Mouse (Mus musculus) heart, embryonic 16.5 days (tissue): ENCODE data around the gene Ttc9c. TPM values are rescaled to one million over a fixed set of nuclear protein-coding genes. Genes with fewer than 3 reads are reported as not detected.
A peak's percentile ranks its signal among the peaks of the same experiment; 100 is the strongest.

Experiments
- ATAC-seq: fragments of 200-750 bp; cut with Nextera tagmentation; replicated peaks from 2 replicates; pipeline ENCODE4 v1.8.0; 2017; ENCODE audit warnings: moderate number of reproducible peaks; ENCODE audit not compliant: insufficient read depth, low FRiP score; ENCODE audit errors: extremely low read depth
- H3K27ac ChIP-seq: fragments of 300-500 bp; sonication (generic); 2 replicates; pipeline ENCODE4 v1.5.1; 2014; ENCODE audit warnings: mild to moderate bottlenecking, low read length, control low read depth, moderate library complexity
- H3K27me3 ChIP-seq: fragments of 300-500 bp; sonication (generic); 2 replicates; pipeline ENCODE4 v1.6.1; 2014; ENCODE audit warnings: low read length, mixed read lengths; ENCODE audit not compliant: control insufficient read depth, insufficient read depth
- H3K36me3 ChIP-seq: fragments of 300-500 bp; sonication (generic); 2 replicates; pipeline ENCODE4 v1.6.1; 2014; ENCODE audit not compliant: control insufficient read depth, insufficient read depth
- H3K4me1 ChIP-seq: fragments of 300-500 bp; sonication (generic); 2 replicates; pipeline ENCODE4 v1.6.1; 2014; ENCODE audit warnings: low read length, mixed read lengths; ENCODE audit not compliant: control insufficient read depth, insufficient read depth
- H3K4me2 ChIP-seq: fragments of 300-500 bp; sonication (generic); 2 replicates; pipeline ENCODE4 v1.6.1; 2014; ENCODE audit warnings: low read depth, mild to moderate bottlenecking, control low read depth, low read length
- H3K4me3 ChIP-seq: fragments of 300-500 bp; sonication (generic); 2 replicates; pipeline ENCODE4 v1.5.1; 2014; ENCODE audit warnings: mild to moderate bottlenecking, control low read depth, low read length
- H3K9ac ChIP-seq: fragments of 300-500 bp; sonication (generic); 2 replicates; pipeline ENCODE4 v1.6.1; 2014; ENCODE audit warnings: low read length, control low read depth
- H3K9me3 ChIP-seq: fragments of 300-500 bp; sonication (generic); replicated peaks from 2 replicates; pipeline ENCODE4 v1.6.1; 2016; ENCODE audit warnings: low read length; ENCODE audit not compliant: control insufficient read depth
- WGBS: fragments of 180-500 bp; shearing (Covaris S2); extraction: QIAGEN DNeasy Blood & Tissue Kit; methylation state at CpG from one replicate; pipeline ENCODE4 v1.1.7; 2014; 5-methylcytosine and 5-hydroxymethylcytosine counted together
- polyA plus RNA-seq: library from polyadenylated mRNA; unstranded; fragments of >200 nt; fragmentation: Nextera tagmentation; extraction: Ambion mirVana; gene quantifications from 2 replicates; pipeline ENCODE4 v1.2.1, GENCODE M21; 2015

Gene Ttc9c
- 35.5 and 37.7 TPM in 2 replicates for polyA plus RNA-seq

DNA sequence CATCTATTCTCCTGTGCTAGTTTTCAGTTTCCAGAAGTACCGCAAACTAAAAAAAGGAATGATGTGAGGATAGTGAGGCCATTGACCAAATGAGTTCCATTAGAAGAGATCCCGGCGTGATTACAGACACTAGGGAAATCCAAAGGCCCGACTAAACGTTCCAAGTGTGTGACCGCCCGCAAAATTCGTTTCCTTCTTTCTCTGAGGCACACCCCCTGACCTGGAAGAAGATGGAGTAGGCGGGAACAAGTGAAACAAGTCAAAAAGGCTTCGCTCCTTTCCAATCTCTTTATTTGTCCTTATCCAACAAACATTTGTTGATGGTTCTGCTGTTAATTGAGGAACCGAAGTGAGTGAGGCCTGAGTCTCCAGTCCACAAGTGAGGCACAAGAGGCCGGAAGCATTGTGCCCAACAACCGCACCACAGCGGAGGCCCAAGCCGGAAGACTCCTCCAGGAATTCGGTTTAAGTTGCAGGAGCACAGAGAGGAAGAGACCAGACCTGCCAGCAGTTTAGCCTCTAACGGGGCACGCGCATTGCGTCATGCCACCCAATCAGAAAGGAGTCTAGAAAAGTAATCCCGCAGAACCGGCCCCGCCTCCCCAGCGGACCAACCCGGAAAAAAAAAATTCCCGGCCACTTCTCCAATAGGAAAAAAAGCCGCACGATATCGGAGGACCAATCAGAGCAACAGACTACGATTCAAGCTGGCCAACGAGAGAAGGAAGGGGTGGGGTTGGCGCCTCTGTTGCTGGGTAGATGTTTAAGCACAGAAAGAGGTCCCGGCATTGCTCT is at the start of gene Ttc9c:
TSS of gene Ttc9c (minus strand) at position 533 of the 795 bp plus-strand sequence.
- peak within 1 kb of the TSS; percentile 88 for H3K4me2 ChIP-seq
- H3K27ac ChIP-seq: peak within 1 kb of the TSS; percentile 100
- H3K9ac ChIP-seq: peak within 1 kb of the TSS; percentile 98
- H3K9me3 ChIP-seq: no peaks in the 10 kb centered on the region
- peaks cover 29% of the 10 kb centered on the region for H3K4me1 ChIP-seq
- no peaks in the 10 kb centered on the region for H3K27me3 ChIP-seq
- H3K36me3 ChIP-seq: peaks cover 24% of the 10 kb centered on the region
- peak; percentile 89 for ATAC-seq
- WGBS: under 1% methylated on average over 33 of the region's 33 CpGs
- H3K4me3 ChIP-seq: peak within 1 kb of the TSS; percentile 100

DNA sequence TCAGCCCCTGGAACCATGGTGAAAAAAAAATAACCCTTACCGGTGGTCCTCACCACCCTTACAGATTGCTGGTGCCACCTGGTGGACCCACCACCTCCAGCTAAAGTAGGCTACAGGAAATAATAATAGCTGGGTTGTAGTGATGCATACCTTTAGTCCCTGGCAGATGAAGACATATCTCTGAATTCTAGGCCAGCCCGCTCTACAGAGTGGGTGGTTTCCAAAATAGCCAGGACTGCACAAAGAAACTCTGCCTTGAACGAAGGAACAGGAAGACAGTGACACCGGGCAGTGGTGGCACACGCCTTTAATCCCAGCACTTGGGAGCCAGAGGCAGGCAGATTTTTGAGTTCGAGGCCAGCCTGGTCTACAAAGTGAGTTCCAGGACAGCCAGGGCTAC is 45.1 kb upstream of the Ttc9c start:
- Histone ChIP-seq H3K4me3 (no peak overlapping the region), H3K27ac (no peak overlapping the region), H3K4me1 (no peaks in the 10 kb centered on the region), H3K4me2 (no peak overlapping the region), H3K9me3 (no peaks in the 10 kb centered on the region), H3K36me3 (no peaks in the 10 kb centered on the region), H3K27me3 (no peaks in the 10 kb centered on the region), H3K9ac (no peak overlapping the region)
- no peak for ATAC-seq
- WGBS: 73% methylated on average over 6 of the region's 6 CpGs

GRCm38 (mm10) chr19:8859018-8859417 is 39.9 kb upstream of the Ttc9c start:
- no peaks in the 10 kb centered on the region for H3K9me3 ChIP-seq
- H3K9ac ChIP-seq: no peak overlapping the region
- WGBS: 11% methylated on average over 1 of the region's 1 CpGs
- no peaks in the 10 kb centered on the region for H3K4me1 ChIP-seq
- H3K27ac ChIP-seq: no peak overlapping the region
- H3K4me3 ChIP-seq: no peak overlapping the region
- ATAC-seq: no peak; the same call in 1 of the 2 replicates
- H3K36me3 ChIP-seq: no peaks in the 10 kb centered on the region
- H3K27me3 ChIP-seq: no peaks in the 10 kb centered on the region
- H3K4me2 ChIP-seq: no peak overlapping the region

DNA sequence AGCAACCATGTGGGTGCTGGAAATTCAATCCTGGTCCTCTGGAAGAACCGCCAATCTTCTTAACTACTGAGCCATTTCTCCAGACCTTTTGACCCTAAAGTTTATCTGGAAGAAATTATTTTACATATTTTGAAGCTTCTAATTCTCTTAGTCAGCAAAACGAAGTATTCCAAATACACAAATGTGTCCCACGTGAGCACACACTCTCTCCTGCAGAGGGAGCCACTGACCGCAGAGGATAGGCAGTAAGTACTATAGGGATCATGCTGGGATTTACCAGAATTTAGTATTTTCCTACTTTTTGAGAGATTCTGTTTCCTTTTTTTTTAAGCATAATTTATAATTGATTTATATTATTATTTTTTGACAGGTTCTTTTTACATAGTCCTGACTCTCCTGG is 38.6 kb upstream of the Ttc9c start:
- no peak for ATAC-seq

GRCm38 (mm10) chr19:8853117-8853516 is 34.0 kb upstream of the Ttc9c start:
- Histone ChIP-seq H3K36me3 (peaks cover 4% of the 10 kb centered on the region; the same call in 1 of the 2 replicates), H3K4me3 (no peak overlapping the region), H3K9me3 (no peaks in the 10 kb centered on the region), H3K9ac (no peak overlapping the region), H3K27ac (no peak overlapping the region), H3K4me1 (peaks cover 11% of the 10 kb centered on the region), H3K4me2 (no peak overlapping the region), H3K27me3 (no peaks in the 10 kb centered on the region)
- ATAC-seq: no peak
- 67% methylated on average over 3 of the region's 3 CpGs for WGBS

More for the DNA sequence above, 38.6 kb upstream of the Ttc9c start:
- no peak overlapping the region for H3K4me3 ChIP-seq
- H3K36me3 ChIP-seq: no peaks in the 10 kb centered on the region
- H3K27me3 ChIP-seq: no peaks in the 10 kb centered on the region
- no peak overlapping the region for H3K4me2 ChIP-seq
- WGBS: 39% methylated on average over 4 of the region's 4 CpGs
- no peak overlapping the region for H3K27ac ChIP-seq
- H3K4me1 ChIP-seq: no peaks in the 10 kb centered on the region
- no peaks in the 10 kb centered on the region for H3K9me3 ChIP-seq
- H3K9ac ChIP-seq: no peak overlapping the region

DNA sequence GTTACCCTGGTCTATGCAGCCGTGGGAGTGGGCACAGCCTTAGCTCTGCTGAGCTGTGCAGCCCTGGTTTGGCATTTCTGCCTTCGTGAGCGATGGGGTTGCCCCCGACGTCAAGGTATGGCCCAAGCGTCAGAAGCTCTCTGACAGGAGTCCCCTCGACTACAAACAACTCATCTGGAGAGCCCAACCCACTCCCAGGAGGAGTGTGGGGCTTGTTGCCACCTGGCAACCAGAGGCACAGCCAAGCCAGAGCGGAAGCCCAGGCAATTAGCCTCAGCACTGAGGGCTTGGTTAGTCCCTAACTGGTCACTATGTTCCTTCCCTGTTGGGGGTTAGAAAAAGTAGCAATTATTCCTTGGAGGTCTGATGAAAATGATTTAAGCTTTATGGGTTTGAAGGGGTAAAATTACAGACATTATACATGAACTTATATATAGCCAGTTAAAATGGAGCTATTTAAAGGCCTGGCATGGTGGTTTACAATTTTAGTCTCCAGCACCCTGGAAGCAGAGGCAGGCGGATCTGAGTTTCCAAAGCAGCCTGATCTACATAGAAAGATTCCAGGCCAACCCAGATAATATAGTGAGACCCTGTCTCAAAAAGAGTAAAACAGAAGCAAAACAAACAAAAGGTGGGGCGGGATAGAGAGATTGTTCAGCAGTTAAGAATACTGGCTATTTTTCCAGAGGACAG is 33.2 kb upstream of the Ttc9c start:
- Histone ChIP-seq H3K4me1 (peaks cover 11% of the 10 kb centered on the region), H3K4me2 (no peak overlapping the region), H3K4me3 (no peak overlapping the region), H3K27me3 (no peaks in the 10 kb centered on the region), H3K36me3 (peaks cover 4% of the 10 kb centered on the region; the same call in 1 of the 2 replicates), H3K27ac (no peak overlapping the region), H3K9me3 (no peaks in the 10 kb centered on the region), H3K9ac (no peak overlapping the region)
- ATAC-seq: no peak
- WGBS: 49% methylated on average over 10 of the region's 10 CpGs

- Histone ChIP-seq H3K27ac (no peak overlapping the region), H3K4me1 (peaks cover 11% of the 10 kb centered on the region), H3K9me3 (no peaks in the 10 kb centered on the region), H3K4me3 (no peak overlapping the region), H3K9ac (no peak overlapping the region), H3K36me3 (peaks cover 9% of the 10 kb centered on the region), H3K4me2 (no peak overlapping the region), H3K27me3 (no peaks in the 10 kb centered on the region)
- WGBS: 45% methylated on average over 7 of the region's 7 CpGs
- ATAC-seq: no peak
These were observed 32.5 kb upstream of the Ttc9c start for GRCm38 (mm10) chr19:8851639-8852038.

GRCm38 (mm10) chr19:8850402-8850901 is 31.3 kb upstream of the Ttc9c start, which contains the start of gene Lrrn4cl:
Lrrn4cl (plus strand) TSS chr19:8850768.
- Histone ChIP-seq H3K4me2 (peak within 1 kb of the TSS; percentile 43; the same call in 1 of the 2 replicates), H3K9ac (peak within 1 kb of the TSS; percentile 30; the same call in 1 of the 2 replicates), H3K27ac (peak within 1 kb of the TSS; percentile 52), H3K4me1 (peaks cover 11% of the 10 kb centered on the region), H3K27me3 (no peaks in the 10 kb centered on the region), H3K36me3 (peaks cover 17% of the 10 kb centered on the region), H3K9me3 (no peaks in the 10 kb centered on the region), H3K4me3 (no peak within 1 kb of the TSS)
- peak; percentile 66 for ATAC-seq
- WGBS: 17% methylated on average over 7 of the region's 7 CpGs

GRCm38 (mm10) chr19:8848356-8848755 is 29.2 kb upstream of the Ttc9c start:
- no peaks in the 10 kb centered on the region for H3K27me3 ChIP-seq
- no peak overlapping the region for H3K4me3 ChIP-seq
- peaks cover 11% of the 10 kb centered on the region for H3K4me1 ChIP-seq
- no peak overlapping the region for H3K27ac ChIP-seq
- H3K36me3 ChIP-seq: peaks cover 17% of the 10 kb centered on the region
- no peaks in the 10 kb centered on the region for H3K9me3 ChIP-seq
- H3K4me2 ChIP-seq: no peak overlapping the region
- no peak overlapping the region for H3K9ac ChIP-seq
- no peak for ATAC-seq
- 66% methylated on average over 5 of the region's 5 CpGs for WGBS
